Mouse (Mus musculus): ENCODE measurements around the gene Arpc2.

Gene Arpc2

GRCm38 (mm10) chr1:74239162-74239561 lies 3.3 kb downstream of the Arpc2 start:
- no peak for DNase-seq (ENCODE audit: low read depth, low spot score)

- DNase-seq (ENCODE audit: low read depth, low spot score), result no peak
Observed at GRCm38 (mm10) chr1:74239618-74240017, 3.7 kb downstream of the Arpc2 start.

GRCm38 (mm10) chr1:74240311-74240710 lies 4.4 kb downstream of the Arpc2 start:
- DNase-seq (ENCODE audit: low read depth, low spot score), result no peak

- no peak for DNase-seq (ENCODE audit: low read depth, low spot score)
Observed at GRCm38 (mm10) chr1:74240832-74241231, 4.9 kb downstream of the Arpc2 start.

GRCm38 (mm10) chr1:74245525-74245924 lies 9.6 kb downstream of the Arpc2 start:
- DNase-seq (ENCODE audit: low read depth, low spot score), result no peak

GRCm38 (mm10) chr1:74248799-74249198 lies 12.9 kb downstream of the Arpc2 start:
- DNase-seq (ENCODE audit: low read depth, low spot score), result no peak

- no peak for DNase-seq (ENCODE audit: low read depth, low spot score)
Observed at GRCm38 (mm10) chr1:74249331-74249980, 13.6 kb downstream of the Arpc2 start.

GRCm38 (mm10) chr1:74250096-74250495 lies 14.2 kb downstream of the Arpc2 start:
- DNase-seq (ENCODE audit: low read depth, low spot score), result no peak

GRCm38 (mm10) chr1:74255704-74256345 lies 19.9 kb downstream of the Arpc2 start:
- no peak for DNase-seq (ENCODE audit: low read depth, low spot score)

GRCm38 (mm10) chr1:74256782-74257181 lies 20.9 kb downstream of the Arpc2 start:
- no peak for DNase-seq (ENCODE audit: low read depth, low spot score)

- no peak for DNase-seq (ENCODE audit: low read depth, low spot score)
Observed at GRCm38 (mm10) chr1:74262510-74262909, 26.6 kb downstream of the Arpc2 start.

GRCm38 (mm10) chr1:74268750-74269149 lies 32.9 kb downstream of the Arpc2 start:
- no peak for DNase-seq (ENCODE audit: low read depth, low spot score)

- no peak for DNase-seq (ENCODE audit: low read depth, low spot score)
Observed at GRCm38 (mm10) chr1:74271659-74272058, 35.8 kb downstream of the Arpc2 start.

GRCm38 (mm10) chr1:74275015-74275414 lies 39.1 kb downstream of the Arpc2 start:
- no peak for DNase-seq (ENCODE audit: low read depth, low spot score)

GRCm38 (mm10) chr1:74277041-74277440 lies 41.2 kb downstream of the Arpc2 start:
- DNase-seq (ENCODE audit: low read depth, low spot score), result no peak

- no peak for DNase-seq (ENCODE audit: low read depth, low spot score)
Observed at GRCm38 (mm10) chr1:74277883-74278537, 42.1 kb downstream of the Arpc2 start.

- no peak for DNase-seq (ENCODE audit: low read depth, low spot score)
Observed at GRCm38 (mm10) chr1:74278538-74278937, 42.7 kb downstream of the Arpc2 start, which contains the start of gene Gpbar1. Gene Gpbar1 (plus strand): TSS chr1:74278550.

- DNase-seq (ENCODE audit: low read depth, low spot score), result no peak
Observed at GRCm38 (mm10) chr1:74278988-74279387, 43.1 kb downstream of the Arpc2 start.

GRCm38 (mm10) chr1:74280591-74281325 lies 44.9 kb downstream of the Arpc2 start:
- DNase-seq (ENCODE audit: low read depth, low spot score), result no peak

GRCm38 (mm10) chr1:74281372-74281771 lies 45.5 kb downstream of the Arpc2 start:
- DNase-seq (ENCODE audit: low read depth, low spot score), result no peak

- DNase-seq (ENCODE audit: low read depth, low spot score), result no peak
Observed at GRCm38 (mm10) chr1:74281886-74282285, 46.0 kb downstream of the Arpc2 start.
